Mouse (Mus musculus): ENCODE data around the gene Ppp1r13b. TPM values are rescaled to one million over a fixed set of nuclear protein-coding genes. Genes with fewer than 3 reads are reported as not detected.

Ppp1r13b gene
- polyA plus RNA-seq, 1 experiment from 2014 or later, result 6.3 TPM

DNA sequence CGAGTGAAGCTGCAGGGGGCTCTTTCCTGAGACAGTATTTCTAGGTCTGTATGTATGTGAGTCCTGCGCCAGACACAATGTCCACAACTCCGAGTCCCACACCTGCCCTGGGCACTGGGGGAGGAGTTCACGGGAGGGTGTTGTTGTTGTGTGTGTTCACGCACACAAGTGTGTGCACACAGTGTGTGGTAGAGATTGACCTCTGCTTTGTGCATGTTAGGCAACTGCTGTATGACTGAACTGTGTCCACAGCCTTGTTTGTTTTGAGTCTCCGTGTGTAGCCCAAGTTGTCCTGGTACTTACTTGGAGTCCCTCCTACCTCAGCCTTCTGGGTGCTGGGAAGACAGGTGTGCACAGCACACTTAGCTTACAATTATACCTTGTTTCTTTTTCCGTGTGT lies 117.3 kb downstream of the Ppp1r13b start:
- no peaks in the 10 kb centered on the region for H3K9me3 ChIP-seq (ENCODE audit: control insufficient read depth, low read length)
- no peak overlapping the region for H3K27ac ChIP-seq (ENCODE audit: low read depth, low read length)
- ATAC-seq (ENCODE audit: low FRiP score), result no peak
- peaks cover 50% of the 10 kb centered on the region for H3K36me3 ChIP-seq (ENCODE audit: control insufficient read depth, insufficient read depth, low read length)
- H3K4me1 ChIP-seq (ENCODE audit: control insufficient read depth, insufficient read depth, low read length), result no peaks in the 10 kb centered on the region
- H3K9ac ChIP-seq (ENCODE audit: low read length), result no peak overlapping the region
- H3K4me2 ChIP-seq, result no peak overlapping the region
- no peak for DNase-seq (ENCODE audit: low spot score, missing footprints)
- 89% methylated on average over 7 of the region's 7 CpGs for WGBS
- H3K27me3 ChIP-seq (ENCODE audit: control insufficient read depth, insufficient read depth, low read length), result no peaks in the 10 kb centered on the region
- H3K4me3 ChIP-seq (ENCODE audit: low read depth, low read length), result no peak overlapping the region

- WGBS, result 94% methylated on average over 5 of the region's 5 CpGs
- ATAC-seq (ENCODE audit: low FRiP score) (no peak), DNase-seq (ENCODE audit: low spot score, missing footprints) (no peak)
- Histone ChIP-seq H3K4me3 (ENCODE audit: low read depth, low read length) (no peak overlapping the region), H3K27me3 (ENCODE audit: control insufficient read depth, insufficient read depth, low read length) (no peaks in the 10 kb centered on the region), H3K9ac (ENCODE audit: low read length) (no peak overlapping the region), H3K36me3 (ENCODE audit: control insufficient read depth, insufficient read depth, low read length) (peaks cover 50% of the 10 kb centered on the region), H3K4me2 (no peak overlapping the region), H3K27ac (ENCODE audit: low read depth, low read length) (no peak overlapping the region), H3K9me3 (ENCODE audit: control insufficient read depth, low read length) (no peaks in the 10 kb centered on the region), H3K4me1 (ENCODE audit: control insufficient read depth, insufficient read depth, low read length) (no peaks in the 10 kb centered on the region)
These were observed 117.8 kb downstream of the Ppp1r13b start for GRCm38 (mm10) chr12:111790090-111790489.

- Histone ChIP-seq H3K36me3 (ENCODE audit: control insufficient read depth, insufficient read depth, low read length) (peaks cover 52% of the 10 kb centered on the region), H3K9ac (ENCODE audit: low read length) (no peak overlapping the region), H3K4me1 (ENCODE audit: control insufficient read depth, insufficient read depth, low read length) (no peaks in the 10 kb centered on the region), H3K27ac (ENCODE audit: low read depth, low read length) (no peak overlapping the region), H3K27me3 (ENCODE audit: control insufficient read depth, insufficient read depth, low read length) (no peaks in the 10 kb centered on the region), H3K4me3 (ENCODE audit: low read depth, low read length) (no peak overlapping the region), H3K9me3 (ENCODE audit: control insufficient read depth, low read length) (no peaks in the 10 kb centered on the region), H3K4me2 (no peak overlapping the region)
- 94% methylated on average over 6 of the region's 6 CpGs for whole genome bisulfite sequencing
- DNase-seq (ENCODE audit: low spot score, missing footprints) (no peak), ATAC-seq (ENCODE audit: low FRiP score) (no peak)
These were observed 120.9 kb downstream of the Ppp1r13b start for GRCm38 (mm10) chr12:111787015-111787414.

GRCm38 (mm10) chr12:111785174-111785573 lies 122.7 kb downstream of the Ppp1r13b start:
- H3K4me2 ChIP-seq, result no peak overlapping the region
- no peak overlapping the region for H3K9ac ChIP-seq (ENCODE audit: low read length)
- no peaks in the 10 kb centered on the region for H3K9me3 ChIP-seq (ENCODE audit: control insufficient read depth, low read length)
- H3K27ac ChIP-seq (ENCODE audit: low read depth, low read length), result no peak overlapping the region
- peaks cover 59% of the 10 kb centered on the region for H3K36me3 ChIP-seq (ENCODE audit: control insufficient read depth, insufficient read depth, low read length)
- no peaks in the 10 kb centered on the region for H3K4me1 ChIP-seq (ENCODE audit: control insufficient read depth, insufficient read depth, low read length)
- DNase-seq (ENCODE audit: low spot score, missing footprints) (no peak), ATAC-seq (ENCODE audit: low FRiP score) (no peak)
- 74% methylated on average over 15 of the region's 15 CpGs for WGBS
- H3K27me3 ChIP-seq (ENCODE audit: control insufficient read depth, insufficient read depth, low read length), result no peaks in the 10 kb centered on the region
- H3K4me3 ChIP-seq (ENCODE audit: low read depth, low read length), result no peak overlapping the region

DNA sequence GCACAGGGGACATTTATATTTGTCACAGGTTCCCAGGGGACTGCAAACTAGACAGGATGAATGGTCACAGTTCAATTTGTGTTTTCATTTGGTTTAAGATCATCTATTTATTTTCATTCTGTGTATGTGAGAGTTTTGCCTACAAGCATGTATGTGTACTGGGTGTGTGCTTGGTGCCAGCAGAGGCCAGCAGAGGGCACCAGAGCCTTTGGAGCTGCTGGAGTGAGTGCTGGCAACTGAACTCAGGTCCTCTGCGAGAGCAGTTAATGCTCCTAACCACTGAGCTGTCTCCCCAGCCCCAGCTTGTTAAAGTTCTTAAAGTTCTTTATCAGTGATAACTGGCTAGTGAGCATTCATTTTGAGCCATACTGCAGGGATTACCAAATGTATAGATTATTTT lies 128.4 kb downstream of the Ppp1r13b start:
- Histone ChIP-seq H3K27me3 (ENCODE audit: control insufficient read depth, insufficient read depth, low read length) (no peaks in the 10 kb centered on the region), H3K36me3 (ENCODE audit: control insufficient read depth, insufficient read depth, low read length) (peaks cover 65% of the 10 kb centered on the region), H3K4me3 (ENCODE audit: low read depth, low read length) (no peak overlapping the region), H3K4me1 (ENCODE audit: control insufficient read depth, insufficient read depth, low read length) (no peaks in the 10 kb centered on the region), H3K27ac (ENCODE audit: low read depth, low read length) (no peak overlapping the region), H3K9me3 (ENCODE audit: control insufficient read depth, low read length) (no peaks in the 10 kb centered on the region), H3K9ac (ENCODE audit: low read length) (no peak overlapping the region), H3K4me2 (no peak overlapping the region)
- no peak for ATAC-seq (ENCODE audit: low FRiP score)
- 93% methylated on average over 1 of the region's 1 CpGs for WGBS
- no peak for DNase-seq (ENCODE audit: low spot score, missing footprints)

Other genes with a start within 250 kb of the Ppp1r13b start
- gene Ckb, start 235.8 kb downstream of the Ppp1r13b start, polyA plus RNA-seq (2014; fragmentation: Nextera tagmentation; extraction: Ambion mirVana), result 2,717 and 2,900 TPM in 2 replicates
- gene Trmt61a, start 230.0 kb downstream of the Ppp1r13b start, polyA plus RNA-seq (2014; fragmentation: Nextera tagmentation; extraction: Ambion mirVana), result 5.5 and 6.0 TPM in 2 replicates
- 62.2 and 64.1 TPM in 2 replicates for gene Bag5, start 194.9 kb downstream of the Ppp1r13b start, polyA plus RNA-seq (2014; fragmentation: Nextera tagmentation; extraction: Ambion mirVana)
- 50.8 and 54.7 TPM in 2 replicates for gene Apopt1, start 194.8 kb downstream of the Ppp1r13b start, polyA plus RNA-seq (2014; fragmentation: Nextera tagmentation; extraction: Ambion mirVana)
- 282 and 288 TPM in 2 replicates for gene Klc1, start 149.3 kb downstream of the Ppp1r13b start, polyA plus RNA-seq (2014; fragmentation: Nextera tagmentation; extraction: Ambion mirVana)
- 11.1 and 12.6 TPM in 2 replicates for gene Xrcc3, start 94.2 kb downstream of the Ppp1r13b start, polyA plus RNA-seq (2014; fragmentation: Nextera tagmentation; extraction: Ambion mirVana)
- gene Zfyve21, start 93.9 kb downstream of the Ppp1r13b start, polyA plus RNA-seq (2014; fragmentation: Nextera tagmentation; extraction: Ambion mirVana), result 63.7 and 64.1 TPM in 2 replicates
- gene Atp5mpl, start 58.9 kb upstream of the Ppp1r13b start, polyA plus RNA-seq (2014; fragmentation: Nextera tagmentation; extraction: Ambion mirVana), result 565 and 627 TPM in 2 replicates
- gene Tdrd9, start 63.4 kb upstream of the Ppp1r13b start, polyA plus RNA-seq (2014; fragmentation: Nextera tagmentation; extraction: Ambion mirVana), result 0.87 and 1.4 TPM in 2 replicates
- gene Rd3l, start 73.2 kb upstream of the Ppp1r13b start, polyA plus RNA-seq (2014; fragmentation: Nextera tagmentation; extraction: Ambion mirVana), result not detected in 2 replicates
- gene Aspg, start 198.6 kb upstream of the Ppp1r13b start, polyA plus RNA-seq (2014; fragmentation: Nextera tagmentation; extraction: Ambion mirVana), result 0.25 TPM in 1 of 2 replicates, not detected in the other
- gene Kif26a, start 238.1 kb upstream of the Ppp1r13b start, polyA plus RNA-seq (2014; fragmentation: Nextera tagmentation; extraction: Ambion mirVana), result 2.6 and 3.5 TPM in 2 replicates

Measured in midbrain, embryonic 11.5 days (tissue).